Mouse (Mus musculus) heart, postnatal 0 days (tissue): ENCODE data around the gene Zswim5. TPM values are rescaled to one million over a fixed set of nuclear protein-coding genes. Genes with fewer than 3 reads are reported as not detected.

Source experiments
- ATAC-seq: fragments of 200-750 bp; cut with Nextera tagmentation; 2 replicates; pipeline ENCODE4 v1.8.0; 2017; ENCODE audit warnings: low read depth, moderate number of reproducible peaks, moderate library complexity; ENCODE audit not compliant: insufficient read depth
- DNase-seq: peaks from one replicate; pipeline ENCODE4 v3.0.0-alpha.2; 2016; ENCODE audit warnings: low spot score
- H3K27ac ChIP-seq: fragments of 300-500 bp; sonication (generic); 2 replicates; pipeline ENCODE4 v1.5.1; 2014; ENCODE audit warnings: low read depth, mild to moderate bottlenecking
- H3K27me3 ChIP-seq: fragments of 300-500 bp; sonication (generic); 2 replicates; pipeline ENCODE4 v1.6.1; 2014; ENCODE audit warnings: low read length, mixed read lengths; ENCODE audit not compliant: control insufficient read depth, insufficient read depth
- H3K36me3 ChIP-seq: fragments of 300-500 bp; sonication (generic); replicated peaks from 2 replicates; pipeline ENCODE4 v1.6.1; 2014; ENCODE audit warnings: low read length, mixed read lengths; ENCODE audit not compliant: control insufficient read depth, insufficient read depth
- H3K4me1 ChIP-seq: fragments of 300-500 bp; sonication (generic); 2 replicates; pipeline ENCODE4 v1.6.1; 2014; ENCODE audit warnings: antibody characterized with exemption; ENCODE audit not compliant: control insufficient read depth, insufficient read depth
- H3K4me2 ChIP-seq: fragments of 300-500 bp; sonication (generic); 2 replicates; pipeline ENCODE4 v1.6.1; 2014; ENCODE audit warnings: low read depth, mild to moderate bottlenecking, low read length, moderate library complexity
- H3K4me3 ChIP-seq: fragments of 300-500 bp; sonication (generic); 2 replicates; pipeline ENCODE4 v1.5.1; 2014; ENCODE audit warnings: low read depth, low read length
- H3K9ac ChIP-seq: fragments of 300-500 bp; sonication (generic); replicated peaks from 2 replicates; pipeline ENCODE4 v1.6.1; 2014; ENCODE audit warnings: low read depth, low read length, mixed read lengths
- H3K9me3 ChIP-seq: fragments of 300-500 bp; sonication (generic); replicated peaks from 2 replicates; pipeline ENCODE4 v1.6.1; 2016; ENCODE audit warnings: low read length; ENCODE audit not compliant: control insufficient read depth
- CTCF ChIP-seq: IDR thresholded peaks from 2 replicates; pipeline ENCODE4 v1.5.1; 2016; ENCODE audit warnings: antibody characterized with exemption, control low read depth, low read depth
- EP300 ChIP-seq: IDR thresholded peaks from 2 replicates; pipeline ENCODE4 v1.6.1; 2016; ENCODE audit warnings: antibody characterized with exemption, low read depth
- WGBS: fragments of 180-500 bp; shearing (Covaris S2); extraction: QIAGEN DNeasy Blood & Tissue Kit; methylation state at CpG from one replicate; pipeline ENCODE4 v1.1.7; 2014; 5-methylcytosine and 5-hydroxymethylcytosine counted together
- polyA plus RNA-seq: library from polyadenylated mRNA; unstranded; fragments of >200 nt; fragmentation: Nextera tagmentation; extraction: Ambion mirVana; gene quantifications from 2 replicates; pipeline ENCODE4 v1.2.1, GENCODE M21; 2015
- total RNA-seq: library from RNA; depleted of rRNA; stranded (reverse); fragments of >200 nt; gene quantifications from 2 replicates; pipeline ENCODE4 v1.2.3, GENCODE M21; 2014; ENCODE audit warnings: low replicate concordance

The Zswim5 gene
- total and polyA plus RNA-seq, 2 experiments from 2014 or later, result 0.34 to 1.5 TPM

DNA sequence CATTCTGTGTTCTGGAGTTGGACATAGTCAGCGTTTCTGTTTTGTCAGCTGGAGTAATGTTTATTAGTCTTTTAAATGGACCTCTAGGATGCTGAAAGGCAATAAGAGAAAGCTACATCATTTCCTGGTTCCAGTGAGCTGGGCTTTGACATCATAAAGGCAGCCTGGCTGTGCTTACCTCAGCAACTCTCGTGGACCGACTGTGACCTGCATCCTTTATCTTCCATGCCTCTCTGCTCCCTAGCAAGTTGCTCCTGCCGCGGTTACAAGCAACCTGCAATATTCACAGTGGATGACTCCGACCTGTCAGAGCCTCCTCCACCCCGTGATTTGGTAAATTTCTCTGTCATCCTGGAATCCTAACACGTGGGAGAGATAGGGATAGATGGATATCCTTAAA lies 15.2 kb upstream of the Zswim5 start:
- no peak overlapping the region for H3K4me2 ChIP-seq
- no peak overlapping the region for H3K4me3 ChIP-seq
- H3K4me1 ChIP-seq, result no peaks in the 10 kb centered on the region
- no peak for DNase-seq
- no peaks in the 10 kb centered on the region for H3K36me3 ChIP-seq
- ATAC-seq, result no peak
- no peaks in the 10 kb centered on the region for H3K9me3 ChIP-seq
- TF ChIP-seq CTCF (no peak), EP300 (no peak)
- H3K27me3 ChIP-seq, result 0 out of 2 replicates have a peak, but pooled peaks cover 2% of the 10 kb centered on the region
- no peak overlapping the region for H3K27ac ChIP-seq
- no peak overlapping the region for H3K9ac ChIP-seq
- 40% methylated on average over 8 of the region's 8 CpGs for WGBS

GRCm38 (mm10) chr4:116869898-116870297 lies 7.3 kb upstream of the Zswim5 start:
- no peak overlapping the region for H3K9ac ChIP-seq
- ATAC-seq, result no peak
- H3K4me3 ChIP-seq, result no peak overlapping the region
- peaks cover 5% of the 10 kb centered on the region; the same call in 1 of the 2 replicates for H3K27me3 ChIP-seq
- DNase-seq, result no peak
- H3K9me3 ChIP-seq, result no peaks in the 10 kb centered on the region
- no peak overlapping the region for H3K27ac ChIP-seq
- no peaks in the 10 kb centered on the region for H3K4me1 ChIP-seq
- H3K4me2 ChIP-seq, result no peak overlapping the region
- H3K36me3 ChIP-seq, result no peaks in the 10 kb centered on the region
- no peak for TF ChIP-seq EP300
- 50% methylated on average over 3 of the region's 3 CpGs for WGBS

DNA sequence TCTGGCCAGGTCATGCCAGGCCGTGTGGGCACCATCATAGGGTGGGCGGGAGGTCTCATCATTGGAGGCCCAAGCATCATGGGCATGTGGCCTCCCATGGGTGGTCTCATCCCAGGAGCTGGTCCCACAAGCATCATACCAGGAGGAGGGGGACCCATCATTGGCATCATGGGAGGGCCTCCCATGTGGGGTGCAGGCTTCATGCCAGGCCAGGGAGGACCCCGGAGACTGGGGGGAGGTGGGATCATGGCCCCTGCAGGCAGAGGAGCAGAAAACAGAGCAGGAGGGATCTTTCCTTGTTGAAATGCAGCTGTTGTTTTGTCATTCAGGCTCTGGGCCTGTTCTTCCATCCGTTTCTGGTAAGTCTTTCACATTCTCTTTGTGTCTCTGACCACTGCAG lies 2.6 kb upstream of the Zswim5 start:
- H3K27me3 ChIP-seq, result peaks cover 15% of the 10 kb centered on the region; the same call in 1 of the 2 replicates
- DNase-seq (no peak), ATAC-seq (no peak)
- H3K9ac ChIP-seq, result no peak overlapping the region
- H3K27ac ChIP-seq, result no peak overlapping the region
- H3K9me3 ChIP-seq, result no peaks in the 10 kb centered on the region
- H3K4me3 ChIP-seq, result no peak overlapping the region
- H3K4me2 ChIP-seq, result no peak overlapping the region
- no peaks in the 10 kb centered on the region; the same call in 1 of the 2 replicates for H3K4me1 ChIP-seq
- WGBS, result 78% methylated on average over 4 of the region's 4 CpGs
- TF ChIP-seq CTCF (no peak), EP300 (no peak)
- H3K36me3 ChIP-seq, result no peaks in the 10 kb centered on the region

DNA sequence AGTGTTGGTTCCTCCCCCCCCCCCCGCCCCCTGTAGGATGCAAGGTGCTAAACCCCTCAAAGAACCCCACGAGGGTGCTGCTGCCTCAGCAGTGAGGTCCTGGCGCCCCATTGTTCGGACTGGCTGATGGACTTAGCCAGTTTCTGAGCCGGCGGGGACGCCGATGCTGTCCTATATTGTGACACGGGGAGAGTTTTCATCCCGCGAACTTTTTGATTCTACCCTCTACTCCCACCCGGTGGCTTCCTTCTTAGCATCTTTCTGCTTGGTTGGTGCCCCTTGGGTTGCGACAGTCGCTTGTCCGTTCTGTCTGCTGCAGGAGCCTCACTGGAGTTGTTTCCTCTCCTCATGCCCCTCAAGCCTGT lies 564 bp upstream of the Zswim5 start:
- peak overlapping the region; percentile 67 for H3K9ac ChIP-seq
- peaks cover 15% of the 10 kb centered on the region; the same call in 1 of the 2 replicates for H3K27me3 ChIP-seq
- no peak for TF ChIP-seq EP300
- TF ChIP-seq CTCF, result no peak
- WGBS, result 0% methylated on average over 15 of the region's 15 CpGs
- H3K4me3 ChIP-seq, result peak overlapping the region; percentile 95
- ATAC-seq (peak; percentile 31), DNase-seq (peak; percentile 28)
- no peak overlapping the region for H3K27ac ChIP-seq
- no peaks in the 10 kb centered on the region; the same call in 1 of the 2 replicates for H3K4me1 ChIP-seq
- no peaks in the 10 kb centered on the region for H3K36me3 ChIP-seq
- H3K9me3 ChIP-seq, result no peaks in the 10 kb centered on the region
- peak overlapping the region; percentile 99 for H3K4me2 ChIP-seq

DNA sequence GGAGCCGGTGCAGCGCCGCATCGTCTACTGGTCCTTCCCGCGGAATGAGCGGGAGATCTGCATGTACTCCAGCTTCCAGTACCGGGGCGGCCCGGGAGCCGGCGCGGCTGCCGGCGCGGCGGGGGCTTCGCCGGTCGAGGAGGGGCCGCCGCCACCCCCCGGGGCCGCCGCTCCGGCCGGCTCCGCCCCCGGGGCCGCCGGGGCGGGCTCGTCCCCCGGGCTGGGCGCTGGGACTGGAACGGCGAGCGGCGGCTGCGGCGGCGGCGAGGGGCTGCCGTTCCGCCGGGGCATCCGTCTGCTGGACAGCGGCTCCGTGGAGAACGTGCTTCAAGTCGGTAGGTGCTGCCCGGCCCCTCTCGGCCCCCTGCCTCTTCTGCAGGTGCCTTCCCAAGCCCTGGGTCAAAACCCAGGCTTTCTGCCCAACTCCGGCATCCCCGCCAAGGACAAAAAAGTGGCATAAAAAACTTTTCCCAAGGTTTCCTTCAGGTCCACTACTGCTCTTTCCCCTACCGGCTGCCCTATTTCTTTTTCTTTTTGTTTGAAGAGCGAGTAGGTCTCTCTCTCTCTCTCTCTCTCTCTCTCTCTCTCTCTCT lies 649 bp downstream of the Zswim5 start:
- peak overlapping the region; percentile 67 for H3K9ac ChIP-seq
- no peaks in the 10 kb centered on the region for H3K9me3 ChIP-seq
- peak; percentile 56 for ATAC-seq
- H3K4me2 ChIP-seq, result peak overlapping the region; percentile 99
- TF ChIP-seq EP300 (no peak), CTCF (no peak)
- peak; percentile 22 for DNase-seq
- under 1% methylated on average over 27 of the region's 57 CpGs for WGBS
- H3K27ac ChIP-seq, result peak overlapping the region; percentile 74; the same call in 1 of the 2 replicates
- peaks cover 15% of the 10 kb centered on the region; the same call in 1 of the 2 replicates for H3K27me3 ChIP-seq
- H3K36me3 ChIP-seq, result no peaks in the 10 kb centered on the region
- H3K4me3 ChIP-seq, result peak overlapping the region; percentile 95
- H3K4me1 ChIP-seq, result no peaks in the 10 kb centered on the region; the same call in 1 of the 2 replicates

- H3K4me1 ChIP-seq, result no peaks in the 10 kb centered on the region; the same call in 1 of the 2 replicates
- H3K4me2 ChIP-seq, result peak overlapping the region; percentile 99
- H3K36me3 ChIP-seq, result no peaks in the 10 kb centered on the region
- ATAC-seq, result no peak
- H3K9ac ChIP-seq, result no peak overlapping the region
- peaks cover 15% of the 10 kb centered on the region; the same call in 1 of the 2 replicates for H3K27me3 ChIP-seq
- H3K27ac ChIP-seq, result no peak overlapping the region
- TF ChIP-seq EP300 (no peak), CTCF (no peak)
- no peaks in the 10 kb centered on the region for H3K9me3 ChIP-seq
- WGBS, result 7% methylated on average over 11 of the region's 11 CpGs
- no peak for DNase-seq
- H3K4me3 ChIP-seq, result peak overlapping the region; percentile 95
These were observed 1.3 kb downstream of the Zswim5 start for GRCm38 (mm10) chr4:116878491-116878890.
